Mouse (Mus musculus): ENCODE measurements at regions not wholly inside any gene's neighbourhood (a gene's known extent, or its start where the extent isn't known, plus 50 kb on each side); places are given as distances from the start of the nearest gene placed in this dataset.

GRCm38 (mm10) chr1:50622870-50623607, 277.4 kb upstream of the Tmeff2 start:
- Histone ChIP-seq H3K79me2 (replicated peaks; ENCODE audit: control insufficient read depth, extremely low read depth, insufficient read depth, poor library complexity, severe bottlenecking) (no peaks in the 10 kb centered on the region), H3K4me1 (ENCODE audit: control insufficient read depth in 1 of 2, insufficient read depth in 2 of 2) (no peaks in the 10 kb centered on the region), H3K27ac (ENCODE audit: insufficient read depth, low read depth) (no peak overlapping the region), H3K27me3 (replicated peaks) (no peaks in the 10 kb centered on the region), H3K9me3 (replicated peaks; ENCODE audit: low read length) (no peaks in the 10 kb centered on the region), H3K9ac (ENCODE audit: insufficient read depth, low read depth) (no peak overlapping the region), H3K4me2 (ENCODE audit: insufficient read depth, low read depth, poor library complexity, severe bottlenecking) (no peak overlapping the region), H3K36me3 (replicated peaks in 1 of 2; ENCODE audit: control insufficient read depth in 1 of 2, insufficient read depth in 1 of 2, low read length in 1 of 2) (no peaks in the 10 kb centered on the region), H3K4me3 (replicated peaks in 1 of 3; ENCODE audit: low read depth in 2 of 3, low read length in 2 of 3, poor library complexity in 1 of 3) (no peak overlapping the region)
- no peak for DNase-seq (ENCODE audit: extremely low read depth)
- in situ Hi-C loops (cut with MboI; ENCODE audit: low pct_ligation_motif_present, low pct_unique_long_range_greater_than_20kb, low sequenced_read_pairs) = no loop called here
- TF ChIP-seq JUND (conservative IDR thresholded peaks at IDR 0.05; ENCODE audit: low read depth, low read length) = no peak
- TF ChIP-seq HCFC1 (IDR thresholded peaks at IDR 0.05; ENCODE audit: low read depth, low read length) = no peak
- no peak for TF ChIP-seq PAX5 (IDR thresholded peaks at IDR 0.05; ENCODE audit: low read length)
- no peak for TF ChIP-seq SIN3A (IDR thresholded peaks at IDR 0.05; ENCODE audit: low read length)
- no peak for TF ChIP-seq USF1 (IDR thresholded peaks at IDR 0.05; ENCODE audit: low read depth, low read length)
- no peak for TF ChIP-seq POLR2AphosphoS2 (IDR thresholded peaks at IDR 0.05; ENCODE audit: low read depth, low read length)
- TF ChIP-seq NRF1 (IDR thresholded peaks at IDR 0.05; ENCODE audit: low read depth, low read length) = no peak
- no peak for TF ChIP-seq ETS1 (conservative IDR thresholded peaks at IDR 0.05; ENCODE audit: low read depth, low read length)
- no peak for TF ChIP-seq MAX (IDR thresholded peaks at IDR 0.05; ENCODE audit: low read length)
- TF ChIP-seq EP300 (IDR thresholded peaks at IDR 0.05; ENCODE audit: low read length) = no peak
- dilution Hi-C loops (cut with MboI; ENCODE audit: extremely low pct_ligation_motif_present, extremely low pct_unique_long_range_greater_than_20kb, low sequenced_read_pairs) = no loop called here

- Histone ChIP-seq H3K4me2 (ENCODE audit: insufficient read depth, low read depth, poor library complexity, severe bottlenecking) (no peak overlapping the region), H3K27me3 (replicated peaks) (no peaks in the 10 kb centered on the region), H3K27ac (ENCODE audit: insufficient read depth, low read depth) (no peak overlapping the region), H3K9ac (ENCODE audit: insufficient read depth, low read depth) (no peak overlapping the region), H3K4me3 (replicated peaks in 1 of 3; ENCODE audit: low read depth in 2 of 3, low read length in 2 of 3, poor library complexity in 1 of 3) (no peak overlapping the region), H3K79me2 (replicated peaks; ENCODE audit: control insufficient read depth, extremely low read depth, insufficient read depth, poor library complexity, severe bottlenecking) (no peaks in the 10 kb centered on the region), H3K9me3 (replicated peaks; ENCODE audit: low read length) (no peaks in the 10 kb centered on the region), H3K36me3 (replicated peaks in 1 of 2; ENCODE audit: control insufficient read depth in 1 of 2, insufficient read depth in 1 of 2, low read length in 1 of 2) (no peaks in the 10 kb centered on the region), H3K4me1 (ENCODE audit: control insufficient read depth in 1 of 2, insufficient read depth in 2 of 2) (no peaks in the 10 kb centered on the region)
- TF ChIP-seq IRF4 (IDR thresholded peaks at IDR 0.05; ENCODE audit: low read depth, low read length) = no peak
- TF ChIP-seq EP300 (IDR thresholded peaks at IDR 0.05; ENCODE audit: low read length) = no peak
- no peak for TF ChIP-seq ETS1 (conservative IDR thresholded peaks at IDR 0.05; ENCODE audit: low read depth, low read length)
- no peak for TF ChIP-seq MAZ (IDR thresholded peaks at IDR 0.05; ENCODE audit: low read depth, low read length)
- TF ChIP-seq BHLHE40 (IDR thresholded peaks at IDR 0.05; ENCODE audit: low read depth, low read length) = no peak
- TF ChIP-seq ELF1 (IDR thresholded peaks at IDR 0.05; ENCODE audit: low read depth, low read length) = no peak
- no peak for TF ChIP-seq NELFE (IDR thresholded peaks at IDR 0.05; ENCODE audit: low read depth, low read length)
- TF ChIP-seq MAX (IDR thresholded peaks at IDR 0.05; ENCODE audit: low read length) = no peak
- TF ChIP-seq RAD21 (IDR thresholded peaks at IDR 0.05; ENCODE audit: low read depth, low read length) = no peak
- TF ChIP-seq GABPA (IDR thresholded peaks at IDR 0.05; ENCODE audit: insufficient replicate concordance, low read depth, low read length) = no peak
- no peak for TF ChIP-seq POLR2AphosphoS2 (IDR thresholded peaks at IDR 0.05; ENCODE audit: low read depth, low read length)
- no peak for TF ChIP-seq RCOR1 (conservative IDR thresholded peaks at IDR 0.05; ENCODE audit: low read depth, low read length)
- no peak for TF ChIP-seq NRF1 (IDR thresholded peaks at IDR 0.05; ENCODE audit: low read depth, low read length)
- no peak for TF ChIP-seq USF2 (conservative IDR thresholded peaks at IDR 0.05; ENCODE audit: low read depth, low read length)
- no peak for TF ChIP-seq SMC3 (IDR thresholded peaks at IDR 0.05; ENCODE audit: low read depth, low read length)
- DNase-seq (ENCODE audit: extremely low read depth) = no peak
- dilution Hi-C loops (cut with MboI; ENCODE audit: extremely low pct_ligation_motif_present, extremely low pct_unique_long_range_greater_than_20kb, low sequenced_read_pairs) = no loop called here
- in situ Hi-C loops (cut with MboI; ENCODE audit: low pct_ligation_motif_present, low pct_unique_long_range_greater_than_20kb, low sequenced_read_pairs) = no loop called here
These were observed 271.4 kb upstream of the Tmeff2 start for GRCm38 (mm10) chr1:50629000-50629399.

All from CH12.LX (cell line).